Mouse (Mus musculus) kidney, adult 2 months (tissue): ENCODE measurements at regions not wholly inside any gene's neighbourhood (a gene's known extent, or its start where the extent isn't known, plus 50 kb on each side); places are given as distances from the start of the nearest gene placed in this dataset.

Experiments
- CTCF ChIP-seq: fragments of 200-500 bp; conservative IDR thresholded peaks from 2 replicates; pipeline ENCODE4 v1.5.1; 2011; ENCODE audit warnings: low read depth, mild to moderate bottlenecking, control low read depth, low read length, moderate library complexity, mixed read lengths; ENCODE audit not compliant: insufficient read depth, insufficient read length
- POLR2A ChIP-seq: fragments of 200-500 bp; IDR thresholded peaks from one replicate; pipeline ENCODE4 v1.6.1; 2011; ENCODE audit warnings: low read depth, low read length, control low read depth

GRCm38 (mm10) chr10:68855934-68856891 lies 132.8 kb downstream of the Tmem26 start:
- TF ChIP-seq POLR2A: no peak
- no peak for TF ChIP-seq CTCF
